Mouse (Mus musculus) hindbrain, embryonic 11.5 days (tissue): ENCODE measurements around the gene Myt1l. TPM values are rescaled to one million over a fixed set of nuclear protein-coding genes. Genes with fewer than 3 reads are reported as not detected.
A peak's percentile ranks its signal among the peaks of the same experiment; 100 is the strongest.

ENCODE experiments used
- ATAC-seq: fragments of 200-750 bp; cut with Nextera tagmentation; 2 replicates; pipeline ENCODE4 v1.8.0; 2017; ENCODE audit warnings: mild to moderate bottlenecking, moderate TSS enrichment, moderate library complexity; ENCODE audit not compliant: low FRiP score
- DNase-seq: peaks from one replicate; pipeline ENCODE4 v3.0.0-alpha.2; 2015; ENCODE audit warnings: low spot score
- H3K27ac ChIP-seq: fragments of 300-500 bp; sonication (generic); 2 replicates; pipeline ENCODE4 v1.5.1; 2014; ENCODE audit warnings: mild to moderate bottlenecking, low read depth, low read length
- H3K27me3 ChIP-seq: fragments of 300-500 bp; sonication (generic); 2 replicates; pipeline ENCODE4 v1.6.1; 2014; ENCODE audit warnings: mild to moderate bottlenecking, low read length, moderate library complexity, mixed read lengths; ENCODE audit not compliant: control insufficient read depth, insufficient read depth
- H3K36me3 ChIP-seq: fragments of 300-500 bp; sonication (generic); 2 replicates; pipeline ENCODE4 v1.6.1; 2014; ENCODE audit warnings: mild to moderate bottlenecking, low read length, moderate library complexity, mixed read lengths; ENCODE audit not compliant: control insufficient read depth, insufficient read depth
- H3K4me1 ChIP-seq: fragments of 300-500 bp; sonication (generic); replicated peaks from 2 replicates; pipeline ENCODE4 v1.6.1; 2014; ENCODE audit warnings: low read length, mixed read lengths; ENCODE audit not compliant: control insufficient read depth, insufficient read depth
- H3K4me2 ChIP-seq: fragments of 300-500 bp; sonication (generic); replicated peaks from 2 replicates; pipeline ENCODE4 v1.6.1; 2014; ENCODE audit warnings: mild to moderate bottlenecking, low read depth, low read length
- H3K4me3 ChIP-seq: fragments of 300-500 bp; sonication (generic); 2 replicates; pipeline ENCODE4 v1.5.1; 2014; ENCODE audit warnings: low read depth, low read length
- H3K9ac ChIP-seq: fragments of 300-500 bp; sonication (generic); 2 replicates; pipeline ENCODE4 v1.6.1; 2014; ENCODE audit warnings: low read depth, low read length
- H3K9me3 ChIP-seq: fragments of 300-500 bp; sonication (generic); 2 replicates; pipeline ENCODE4 v1.6.1; 2016; ENCODE audit warnings: low read length; ENCODE audit not compliant: control insufficient read depth
- WGBS: fragments of 180-500 bp; shearing (Covaris S2); extraction: QIAGEN DNeasy Blood & Tissue Kit; methylation state at CpG from one replicate; pipeline ENCODE4 v1.1.7; 2014; 5-methylcytosine and 5-hydroxymethylcytosine counted together
- polyA plus RNA-seq: library from polyadenylated mRNA; unstranded; fragments of >200 nt; fragmentation: Nextera tagmentation; extraction: Ambion mirVana; gene quantifications from 2 replicates; pipeline ENCODE4 v1.2.1, GENCODE M21; 2014

Gene Myt1l
- polyA plus RNA-seq, 1 experiment from 2014 or later: 30.9 TPM

GRCm38 (mm10) chr12:29815466-29815865 is 287.3 kb downstream of the Myt1l start:
- Histone ChIP-seq H3K4me2 (no peak overlapping the region), H3K27ac (no peak overlapping the region), H3K4me1 (no peaks in the 10 kb centered on the region; the same call in 1 of the 2 replicates), H3K27me3 (no peaks in the 10 kb centered on the region), H3K4me3 (no peak overlapping the region), H3K9ac (no peak overlapping the region), H3K9me3 (no peaks in the 10 kb centered on the region), H3K36me3 (no peaks in the 10 kb centered on the region)
- no peak for DNase-seq
- 76% methylated on average over 2 of the region's 2 CpGs for WGBS
- no peak for ATAC-seq

DNA sequence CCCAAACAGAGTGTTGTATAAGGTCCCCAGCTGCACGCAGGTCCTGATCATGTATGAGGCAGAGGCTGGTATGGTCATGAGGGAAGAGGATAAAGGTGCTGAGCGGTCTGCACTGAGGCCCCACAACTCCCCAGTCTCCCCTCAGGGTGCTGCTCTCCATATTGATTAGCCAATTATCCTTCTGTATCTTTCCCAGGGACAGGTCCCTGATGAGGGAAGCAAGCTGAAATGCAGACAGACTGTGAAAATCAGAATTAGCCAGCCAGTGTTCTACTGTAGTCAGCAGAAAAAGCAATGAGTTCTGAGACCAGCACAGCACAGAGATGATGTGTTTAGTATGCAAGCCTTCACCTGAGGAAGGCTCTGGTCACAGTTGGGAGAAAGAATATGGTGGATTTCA is 287.9 kb downstream of the Myt1l start:
- Histone ChIP-seq H3K4me2 (no peak overlapping the region), H3K27me3 (no peaks in the 10 kb centered on the region), H3K4me1 (no peaks in the 10 kb centered on the region; the same call in 1 of the 2 replicates), H3K36me3 (no peaks in the 10 kb centered on the region), H3K9me3 (no peaks in the 10 kb centered on the region), H3K27ac (0 out of 2 replicates have a peak overlapping the region, but pooled peaks have one; percentile 43), H3K9ac (no peak overlapping the region), H3K4me3 (no peak overlapping the region)
- WGBS: 63% methylated on average over 2 of the region's 2 CpGs
- DNase-seq: no peak
- ATAC-seq: 0 out of 2 replicates have a peak, but pooled peaks have one; percentile 35

DNA sequence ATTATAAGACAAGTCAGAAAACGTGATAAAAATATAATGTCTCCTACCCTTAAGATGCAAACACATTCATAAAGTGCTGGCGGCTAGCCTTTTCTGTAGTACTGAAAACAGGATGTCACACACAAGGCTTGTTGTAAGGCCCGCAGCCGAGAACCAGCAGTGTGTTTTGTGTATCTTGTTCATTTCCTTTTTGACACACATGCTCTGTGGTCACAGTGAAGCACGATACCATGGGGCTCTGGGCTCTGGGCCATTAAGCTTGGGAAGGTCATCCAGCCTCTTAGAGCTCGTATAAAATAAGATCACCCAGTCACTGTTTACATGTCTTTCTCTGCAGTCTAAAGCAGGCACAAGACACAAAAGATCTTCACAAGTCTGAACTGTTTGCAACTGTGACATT is 288.6 kb downstream of the Myt1l start:
- ATAC-seq: no peak
- H3K27ac ChIP-seq: no peak overlapping the region
- 80% methylated on average over 6 of the region's 6 CpGs for WGBS

GRCm38 (mm10) chr12:29822216-29822615 is 294.0 kb downstream of the Myt1l start:
- Histone ChIP-seq H3K9ac (no peak overlapping the region), H3K36me3 (no peaks in the 10 kb centered on the region), H3K4me2 (no peak overlapping the region), H3K4me1 (no peaks in the 10 kb centered on the region), H3K27me3 (no peaks in the 10 kb centered on the region), H3K4me3 (no peak overlapping the region), H3K27ac (no peak overlapping the region), H3K9me3 (no peaks in the 10 kb centered on the region)
- 63% methylated on average over 3 of the region's 3 CpGs for WGBS
- DNase-seq: peak; percentile 23
- no peak for ATAC-seq

More for the DNA sequence above, 288.6 kb downstream of the Myt1l start:
- Histone ChIP-seq H3K27me3 (no peaks in the 10 kb centered on the region), H3K4me3 (no peak overlapping the region), H3K36me3 (no peaks in the 10 kb centered on the region), H3K4me2 (no peak overlapping the region), H3K9ac (no peak overlapping the region), H3K4me1 (no peaks in the 10 kb centered on the region; the same call in 1 of the 2 replicates), H3K9me3 (no peaks in the 10 kb centered on the region)
- DNase-seq: no peak

DNA sequence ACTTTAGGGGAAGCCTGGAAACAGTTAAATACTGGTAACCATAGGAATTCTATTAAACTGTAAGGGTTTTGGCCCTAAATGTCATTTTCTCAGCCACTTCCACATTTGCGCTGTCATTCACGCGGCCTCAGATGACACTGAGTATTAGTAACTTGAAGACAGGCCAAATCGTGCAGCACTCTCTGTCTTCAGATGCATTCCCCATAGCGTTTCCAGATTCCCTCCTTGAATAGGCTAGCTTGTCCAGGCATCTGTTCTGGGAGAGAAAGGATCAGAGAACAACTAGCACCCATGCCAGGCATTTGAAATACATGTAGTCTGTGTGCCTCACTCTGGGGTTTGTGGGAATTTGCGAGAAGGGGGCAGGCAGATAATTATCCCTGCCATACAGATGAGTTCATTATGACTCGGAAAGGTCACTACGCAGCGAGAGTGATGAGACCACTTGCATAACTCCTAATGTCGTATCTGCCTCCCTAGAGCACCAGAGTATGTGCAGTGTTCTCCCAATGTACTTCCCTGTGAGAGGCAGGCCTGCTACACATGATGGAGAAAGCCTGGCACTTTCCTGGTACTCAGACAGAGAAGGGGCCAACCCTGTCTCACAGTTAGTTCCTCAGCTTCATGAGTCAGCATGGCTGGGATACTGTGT is 295.7 kb downstream of the Myt1l start:
- Histone ChIP-seq H3K27ac (no peak overlapping the region), H3K36me3 (no peaks in the 10 kb centered on the region), H3K9ac (no peak overlapping the region), H3K4me2 (no peak overlapping the region), H3K4me3 (no peak overlapping the region), H3K4me1 (no peaks in the 10 kb centered on the region), H3K27me3 (no peaks in the 10 kb centered on the region), H3K9me3 (no peaks in the 10 kb centered on the region)
- no peak for ATAC-seq
- 86% methylated on average over 10 of the region's 10 CpGs for WGBS
- no peak for DNase-seq

DNA sequence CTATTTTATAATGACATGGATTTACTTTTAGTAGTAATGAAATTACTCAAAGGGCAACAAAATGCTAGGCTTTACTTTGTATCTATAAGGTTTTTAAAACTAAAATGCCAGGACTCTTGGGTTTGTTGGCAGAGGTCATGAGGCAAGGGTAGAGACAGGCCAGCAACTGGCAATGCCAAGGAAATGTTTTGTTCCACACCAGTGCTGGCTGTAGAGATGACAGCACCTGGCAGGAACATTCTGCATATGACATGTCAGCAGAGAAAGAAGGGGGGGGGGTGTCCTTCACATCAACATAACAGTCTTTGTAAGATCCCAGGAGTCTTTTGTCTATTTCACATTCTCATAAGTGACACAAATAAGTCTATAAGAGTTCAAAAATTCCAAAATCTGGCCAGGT is 302.4 kb downstream of the Myt1l start:
- Histone ChIP-seq H3K9ac (no peak overlapping the region), H3K27ac (no peak overlapping the region), H3K4me3 (no peak overlapping the region), H3K27me3 (no peaks in the 10 kb centered on the region), H3K4me1 (0 out of 2 replicates have a peak, but pooled peaks cover 3% of the 10 kb centered on the region), H3K4me2 (no peak overlapping the region), H3K9me3 (no peaks in the 10 kb centered on the region), H3K36me3 (no peaks in the 10 kb centered on the region)
- DNase-seq (no peak), ATAC-seq (no peak)

- Histone ChIP-seq H3K9me3 (no peaks in the 10 kb centered on the region), H3K4me2 (no peak overlapping the region), H3K36me3 (no peaks in the 10 kb centered on the region), H3K9ac (no peak overlapping the region), H3K27ac (no peak overlapping the region), H3K27me3 (no peaks in the 10 kb centered on the region), H3K4me1 (peaks cover 7% of the 10 kb centered on the region; the same call in 1 of the 2 replicates), H3K4me3 (no peak overlapping the region)
- WGBS: 82% methylated on average over 11 of the region's 11 CpGs
- DNase-seq: no peak
- ATAC-seq: no peak
These were observed 303.2 kb downstream of the Myt1l start for GRCm38 (mm10) chr12:29831356-29831755.

DNA sequence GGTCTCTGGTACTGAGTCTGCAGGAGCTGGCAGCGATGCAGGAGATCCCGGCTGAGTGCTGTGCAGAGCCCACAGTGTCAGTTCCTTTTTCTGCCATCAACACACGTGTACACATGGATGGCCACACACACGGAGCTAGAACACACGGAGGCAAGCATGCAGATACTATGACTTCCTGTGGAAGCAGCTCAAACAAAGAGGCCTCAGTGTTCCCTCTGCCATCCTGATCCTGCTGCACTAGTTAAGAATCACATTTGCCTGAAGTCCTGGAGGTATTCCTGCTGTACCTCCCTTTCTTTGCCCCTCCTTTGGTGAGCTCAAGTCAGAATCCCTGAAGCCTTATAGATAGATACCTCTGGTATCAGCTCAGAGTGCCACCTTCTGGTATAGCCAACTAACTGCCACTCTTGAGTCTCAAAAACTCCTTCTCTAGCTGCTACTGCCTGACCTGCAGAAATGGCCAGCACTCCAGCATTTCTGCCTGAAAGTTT is 309.2 kb downstream of the Myt1l start:
- H3K36me3 ChIP-seq: no peaks in the 10 kb centered on the region
- no peak overlapping the region for H3K4me3 ChIP-seq
- DNase-seq: peak; percentile 48
- H3K4me2 ChIP-seq: no peak overlapping the region
- H3K9me3 ChIP-seq: no peaks in the 10 kb centered on the region
- 81% methylated on average over 5 of the region's 5 CpGs for WGBS
- no peak overlapping the region for H3K27ac ChIP-seq
- no peak for ATAC-seq
- H3K9ac ChIP-seq: no peak overlapping the region
- no peaks in the 10 kb centered on the region for H3K27me3 ChIP-seq
- peaks cover 7% of the 10 kb centered on the region; the same call in 1 of the 2 replicates for H3K4me1 ChIP-seq

GRCm38 (mm10) chr12:29838421-29838820 is 310.2 kb downstream of the Myt1l start:
- Histone ChIP-seq H3K9ac (no peak overlapping the region), H3K4me1 (peaks cover 7% of the 10 kb centered on the region; the same call in 1 of the 2 replicates), H3K27me3 (no peaks in the 10 kb centered on the region), H3K27ac (no peak overlapping the region), H3K4me3 (no peak overlapping the region), H3K9me3 (no peaks in the 10 kb centered on the region), H3K36me3 (no peaks in the 10 kb centered on the region), H3K4me2 (no peak overlapping the region)
- no peak for DNase-seq
- 86% methylated on average over 7 of the region's 7 CpGs for WGBS
- no peak for ATAC-seq
